Mouse (Mus musculus) liver, embryonic 14.5 days (tissue): ENCODE measurements around the gene Gucd1. TPM values are rescaled to one million over a fixed set of nuclear protein-coding genes. Genes with fewer than 3 reads are reported as not detected.
"Not testable (repeated sequence)": the region's sequence is repeated elsewhere in the genome, so short reads cannot be mapped to it uniquely, and the experiment has no call there.

Source experiments
- ATAC-seq: fragments of 200-750 bp; cut with Nextera tagmentation; 2 replicates; pipeline ENCODE4 v1.8.0; 2017; ENCODE audit warnings: moderate number of reproducible peaks, mild to moderate bottlenecking, moderate library complexity; ENCODE audit not compliant: insufficient read depth
- DNase-seq, 3 experiments: peaks; one replicate each; pipeline ENCODE4 v3.0.0-alpha.2; 2012 to 2013; ENCODE audit warnings: low read depth in 3 of 3, low spot score in 3 of 3
- H3K27ac ChIP-seq: fragments of 300-500 bp; sonication (generic); 2 replicates; pipeline ENCODE4 v1.5.1; 2014; ENCODE audit warnings: moderate library complexity, mild to moderate bottlenecking, control low read depth, inconsistent platforms
- H3K27me3 ChIP-seq: fragments of 300-500 bp; sonication (generic); 2 replicates; pipeline ENCODE4 v1.6.1; 2014; ENCODE audit warnings: mild to moderate bottlenecking, low read length, moderate library complexity; ENCODE audit not compliant: control insufficient read depth, insufficient read depth
- H3K36me3 ChIP-seq: fragments of 300-500 bp; sonication (generic); replicated peaks from 2 replicates; pipeline ENCODE4 v1.6.1; 2014; ENCODE audit warnings: low read depth; ENCODE audit not compliant: control insufficient read depth, insufficient read depth
- H3K4me1 ChIP-seq, 2 experiments: fragments of 200-500 bp in 1 of 2; fragments of 300-500 bp in 1 of 2; sonication (generic) in 1 of 2; replicated peaks; 2 replicates each; pipeline ENCODE4 v1.6.1; 2012 to 2014; ENCODE audit warnings: antibody characterized with exemption in 1 of 2, inconsistent platforms in 1 of 2, low read length in 1 of 2; ENCODE audit not compliant: control insufficient read depth in 2 of 2, insufficient read depth in 2 of 2
- H3K4me2 ChIP-seq: fragments of 300-500 bp; sonication (generic); 2 replicates; pipeline ENCODE4 v1.6.1; 2014; ENCODE audit warnings: low read depth, mild to moderate bottlenecking, control low read depth, moderate library complexity
- H3K4me3 ChIP-seq, 2 experiments: fragments of 200-500 bp in 1 of 2; fragments of 300-500 bp in 1 of 2; sonication (generic) in 1 of 2; 2 replicates each; pipeline ENCODE4 v1.5.1; 2012 to 2014; ENCODE audit warnings: low read depth in 2 of 2, low read length in 2 of 2, mild to moderate bottlenecking in 2 of 2, control low read depth in 1 of 2, inconsistent platforms in 1 of 2, moderate library complexity in 1 of 2; ENCODE audit not compliant: insufficient read depth in 1 of 2
- H3K9ac ChIP-seq: fragments of 300-500 bp; sonication (generic); replicated peaks from 2 replicates; pipeline ENCODE4 v1.6.1; 2014; ENCODE audit warnings: mild to moderate bottlenecking, control low read depth, moderate library complexity
- H3K9me3 ChIP-seq: fragments of 300-500 bp; sonication (generic); 2 replicates; pipeline ENCODE4 v1.6.1; 2016; ENCODE audit warnings: low read length, mixed read lengths; ENCODE audit not compliant: control insufficient read depth
- CTCF ChIP-seq: IDR thresholded peaks from 2 replicates; pipeline ENCODE4 v1.5.1; 2016; ENCODE audit warnings: antibody characterized with exemption, low read depth, control low read depth
- EP300 ChIP-seq: IDR thresholded peaks from 2 replicates; pipeline ENCODE4 v1.6.1; 2016; ENCODE audit warnings: antibody characterized with exemption, low read depth
- WGBS: fragments of 180-500 bp; shearing (Covaris S2); extraction: QIAGEN DNeasy Blood & Tissue Kit; methylation state at CpG from one replicate; pipeline ENCODE4 v1.1.7; 2014; ENCODE audit not compliant: insufficient replicate concordance; 5-methylcytosine and 5-hydroxymethylcytosine counted together
- polyA plus RNA-seq, 2 experiments: library from polyadenylated mRNA; depleted of rRNA in 1 of 2; stranded (reverse) in 1 of 2; unstranded in 1 of 2; fragments of >200 nt; fragmentation: Nextera tagmentation in 1 of 2; extraction: Ambion mirVana in 1 of 2; gene quantifications; 2 replicates each; pipeline versions ENCODE4 v1.2.1 to v1.2.3; 2012 to 2014

The Gucd1 gene
- polyA plus RNA-seq, 2 experiments = 37.3 to 58.5 TPM

GRCm38 (mm10) chr10:75501641-75502040, 16.1 kb downstream of the Gucd1 start:
- Histone ChIP-seq H3K4me2 (no peak overlapping the region), H3K4me1 (peaks cover 8 to 20% of the 10 kb centered on the region in 2 experiments), H3K36me3 (peaks cover 6% of the 10 kb centered on the region), H3K9ac (no peak overlapping the region), H3K4me3 (no peak overlapping the region), H3K27me3 (no peaks in the 10 kb centered on the region), H3K9me3 (no peaks in the 10 kb centered on the region), H3K27ac (no peak overlapping the region)
- no peak for DNase-seq
- TF ChIP-seq CTCF = no peak
- TF ChIP-seq EP300 = no peak
- WGBS = 81% methylated on average over 1 of the region's 1 CpGs
- ATAC-seq = no peak

GRCm38 (mm10) chr10:75500345-75500744, 17.4 kb downstream of the Gucd1 start:
- Histone ChIP-seq H3K4me1 (peaks cover 8 to 21% of the 10 kb centered on the region in 2 experiments), H3K4me2 (peak overlapping the region; percentile 50), H3K27me3 (no peaks in the 10 kb centered on the region), H3K36me3 (peaks cover 2% of the 10 kb centered on the region; the same call in 1 of the 2 replicates), H3K27ac (peak overlapping the region; percentile 42), H3K9me3 (no peaks in the 10 kb centered on the region), H3K9ac (no peak overlapping the region; the same call in 1 of the 2 replicates), H3K4me3 (peak overlapping the region in 1 of 2 experiments; percentile 10; a peak in 1 of 4 replicates)
- WGBS = 39% methylated on average over 7 of the region's 7 CpGs
- DNase-seq (peak; percentile 24 to 53 (median 38)), ATAC-seq (peak; percentile 74)
- TF ChIP-seq CTCF = peak; percentile 7; the same call in 1 of the 2 replicates
- peak; percentile 69 for TF ChIP-seq EP300

- Histone ChIP-seq H3K27ac (peak overlapping the region; percentile 28; the same call in 1 of the 2 replicates), H3K4me3 (peak overlapping the region in 1 of 2 experiments; percentile 10; a peak in 1 of 4 replicates), H3K4me2 (peak overlapping the region; percentile 50), H3K4me1 (peaks cover 8 to 19% of the 10 kb centered on the region in 2 experiments), H3K36me3 (peaks cover 2% of the 10 kb centered on the region; the same call in 1 of the 2 replicates), H3K9me3 (no peaks in the 10 kb centered on the region), H3K9ac (no peak overlapping the region; the same call in 1 of the 2 replicates), H3K27me3 (no peaks in the 10 kb centered on the region)
- DNase-seq (no peak), ATAC-seq (no peak)
- TF ChIP-seq CTCF (no peak), EP300 (no peak)
- WGBS = 56% methylated on average over 3 of the region's 3 CpGs
Observed at GRCm38 (mm10) chr10:75499791-75500190, 18.0 kb downstream of the Gucd1 start.

GRCm38 (mm10) chr10:75499214-75499613, 18.6 kb downstream of the Gucd1 start:
- not testable (repeated sequence) for H3K27me3 ChIP-seq, H3K9ac ChIP-seq, ATAC-seq, H3K9me3 ChIP-seq, H3K4me3 ChIP-seq, DNase-seq, H3K4me2 ChIP-seq, H3K36me3 ChIP-seq, H3K27ac ChIP-seq
- WGBS = 57% methylated on average over 7 of the region's 7 CpGs
- peaks cover 8 to 15% of the 10 kb centered on the region in 2 experiments for H3K4me1 ChIP-seq

GRCm38 (mm10) chr10:75495921-75496320, 21.9 kb downstream of the Gucd1 start:
- no peaks in the 10 kb centered on the region for H3K9me3 ChIP-seq
- H3K4me3 ChIP-seq = no peak overlapping the region
- H3K4me1 ChIP-seq = peaks cover 8 to 15% of the 10 kb centered on the region in 2 experiments
- no peaks in the 10 kb centered on the region for H3K36me3 ChIP-seq
- no peak overlapping the region for H3K9ac ChIP-seq
- H3K27ac ChIP-seq = no peak overlapping the region
- no peaks in the 10 kb centered on the region for H3K27me3 ChIP-seq
- ATAC-seq = no peak
- no peak for TF ChIP-seq CTCF
- no peak for TF ChIP-seq EP300
- DNase-seq = no peak
- no peak overlapping the region for H3K4me2 ChIP-seq
